Mouse (Mus musculus) testis, postnatal 10 days (tissue): ENCODE results near the gene Cfap44.

Source experiments
- DNase-seq: peaks from one replicate; pipeline ENCODE4 v3.0.0; 2021; ENCODE audit warnings: low spot score

The Cfap44 gene

DNA sequence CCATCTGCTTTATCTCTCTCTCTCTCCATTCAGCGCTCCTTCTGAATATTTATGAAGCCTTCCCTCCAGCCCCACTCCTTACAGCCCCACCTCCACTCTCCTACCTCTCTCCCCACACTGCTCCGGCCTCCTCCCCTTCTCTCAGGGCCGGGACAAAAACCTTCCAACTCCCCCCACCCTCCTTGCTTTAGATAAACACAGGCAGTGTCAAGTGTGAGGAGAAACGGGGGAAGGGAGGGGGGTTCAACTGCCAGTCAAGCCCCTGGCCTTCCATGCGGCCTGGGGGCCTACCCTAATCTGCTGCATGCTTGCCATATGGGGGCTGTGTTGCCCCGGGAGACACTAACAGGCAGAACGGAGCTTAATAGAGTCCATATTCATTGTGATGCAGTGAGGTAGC is 136.2 kb downstream of the Cfap44 start:
- DNase-seq, result no peak

DNA sequence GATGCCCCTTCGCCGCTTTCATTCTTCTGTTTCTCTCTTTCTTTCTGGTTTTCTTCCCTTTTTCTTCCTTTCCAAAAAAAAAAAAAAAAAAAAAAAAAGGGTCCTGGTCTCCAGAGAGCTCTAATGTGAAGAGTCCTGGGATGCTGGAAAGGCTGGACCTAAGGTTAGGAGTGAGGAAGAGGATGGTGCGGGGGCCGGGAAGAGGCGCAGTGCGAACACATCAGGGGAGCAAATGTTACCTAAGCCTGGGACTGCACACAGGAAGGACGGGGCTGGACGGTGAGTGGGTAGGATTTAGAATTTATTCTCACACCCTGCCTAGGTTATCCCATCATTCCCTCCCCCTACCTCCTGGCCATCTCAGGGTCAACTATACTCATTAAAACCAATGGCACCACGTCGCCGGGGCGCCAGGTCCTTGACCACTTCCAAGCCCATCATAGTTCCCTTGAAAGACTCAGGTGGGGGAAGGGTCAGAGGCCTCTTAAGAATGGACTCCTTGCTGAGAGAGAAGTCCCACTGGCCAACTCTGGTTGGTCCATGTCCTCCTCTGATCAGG is 136.7 kb downstream of the Cfap44 start:
- DNase-seq, result no peak
